Mouse (Mus musculus): Measurements from ENCODE around the gene Tmem190.
"Not testable (repeated sequence)": the region's sequence is repeated elsewhere in the genome, so short reads cannot be mapped to it uniquely, and the experiment has no call there.

Gene Tmem190

GRCm38 (mm10) chr7:4776131-4776530 is 6.6 kb upstream of the Tmem190 start:
- in situ Hi-C loops (cut with MboI, MseI), result no loop called here

GRCm38 (mm10) chr7:4776861-4777830 is 5.6 kb upstream of the Tmem190 start:
- in situ Hi-C loops (cut with MboI, MseI), result no loop called here

GRCm38 (mm10) chr7:4777851-4778637 is 4.7 kb upstream of the Tmem190 start:
- in situ Hi-C loops (cut with MboI, MseI), result no loop called here

- in situ Hi-C loops (cut with MboI, MseI), result no loop called here
Observed at GRCm38 (mm10) chr7:4779921-4780320, 2.8 kb upstream of the Tmem190 start.

GRCm38 (mm10) chr7:4782130-4782529 is 607 bp upstream of the Tmem190 start:
- in situ Hi-C loops (cut with MboI, MseI), result no loop called here

GRCm38 (mm10) chr7:4783667-4784268 is 1.0 kb downstream of the Tmem190 start:
- in situ Hi-C loops (cut with MboI, MseI), result no loop called here

GRCm38 (mm10) chr7:4788499-4789435 is 6.0 kb downstream of the Tmem190 start:
- in situ Hi-C loops (cut with MboI, MseI), result no loop called here

GRCm38 (mm10) chr7:4789436-4789935 is 6.7 kb downstream of the Tmem190 start, which contains the start of gene Tmem238:
Gene Tmem238 (minus strand): TSS chr7:4789656.
- in situ Hi-C loops (cut with MboI, MseI), result no loop called here

GRCm38 (mm10) chr7:4792278-4793212 is 9.8 kb downstream of the Tmem190 start, which contains the start of gene Rpl28:
Gene Rpl28 (plus strand): TSS chr7:4792874.
- in situ Hi-C loops (cut with MboI, MseI), result no loop called here

- in situ Hi-C loops (cut with MboI, MseI), result not testable (repeated sequence)
Observed at GRCm38 (mm10) chr7:4793248-4793647, 10.5 kb downstream of the Tmem190 start.

GRCm38 (mm10) chr7:4793674-4794073 is 10.9 kb downstream of the Tmem190 start:
- in situ Hi-C loops (cut with MboI, MseI), result no loop called here

- in situ Hi-C loops (cut with MboI, MseI), result no loop called here
Observed at GRCm38 (mm10) chr7:4794631-4795168, 12.0 kb downstream of the Tmem190 start.

- in situ Hi-C loops (cut with MboI, MseI), result no loop called here
Observed at GRCm38 (mm10) chr7:4795767-4796433, 13.2 kb downstream of the Tmem190 start.

- in situ Hi-C loops (cut with MboI, MseI), result no loop called here
Observed at GRCm38 (mm10) chr7:4802247-4802646, 19.5 kb downstream of the Tmem190 start.

- in situ Hi-C loops (cut with MboI, MseI), result no loop called here
Observed at GRCm38 (mm10) chr7:4806716-4807115, 24.0 kb downstream of the Tmem190 start.

GRCm38 (mm10) chr7:4811131-4811530 is 28.4 kb downstream of the Tmem190 start:
- in situ Hi-C loops (cut with MboI, MseI), result not testable (repeated sequence)

- in situ Hi-C loops (cut with MboI, MseI), result no loop called here
Observed at GRCm38 (mm10) chr7:4811842-4812302, 29.1 kb downstream of the Tmem190 start.

- in situ Hi-C loops (cut with MboI, MseI), result no loop called here
Observed at GRCm38 (mm10) chr7:4812303-4813104, 29.8 kb downstream of the Tmem190 start, which contains the start of gene Ube2s. Gene Ube2s (minus strand): TSS chr7:4812590.
